Mouse (Mus musculus) lung, postnatal 10 days (tissue): Measurements from ENCODE around the gene Alox12.
A peak's percentile ranks its signal among the peaks of the same experiment; 100 is the strongest.

Source experiments
- DNase-seq: peaks from one replicate; pipeline ENCODE4 v3.0.0; 2021

Alox12 gene

DNA sequence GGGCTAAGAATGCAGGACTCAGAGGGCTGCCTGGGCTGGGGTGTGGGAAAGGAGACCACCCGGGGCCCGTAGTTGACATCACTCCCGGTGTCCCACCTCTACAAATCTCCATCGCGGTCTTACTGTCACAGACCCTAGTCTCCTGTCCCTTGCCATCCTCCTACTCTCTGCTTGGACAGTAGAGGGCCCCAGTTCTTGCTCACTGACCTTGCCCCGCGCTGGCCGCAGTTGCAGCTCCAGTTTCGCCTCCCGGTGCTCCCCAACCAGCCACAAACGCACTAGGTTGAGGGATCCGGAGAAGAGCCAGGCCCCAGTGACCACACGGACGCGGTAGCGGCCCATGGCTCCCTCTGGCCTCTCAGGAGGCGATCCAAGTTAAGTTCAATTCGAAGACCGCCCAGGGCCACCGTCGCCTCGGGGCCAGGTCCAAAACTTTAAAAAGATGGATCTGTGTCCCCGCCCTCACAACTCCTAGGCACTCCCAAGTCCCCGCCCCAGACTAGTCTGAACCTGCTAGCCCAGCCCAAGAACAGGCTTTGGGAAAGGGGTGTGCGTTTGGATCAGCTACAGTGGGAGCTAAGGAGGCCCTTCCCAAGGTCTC is at the start of gene Alox12:
Gene Alox12 (minus strand): TSS at position 423 of the 601 bp plus-strand sequence.
- peak; percentile 72 for DNase-seq

- DNase-seq, result peak; percentile 28
Measured at GRCm38 (mm10) chr11:70302293-70302692, 47.1 kb upstream of the Alox12 start.

GRCm38 (mm10) chr11:70297836-70298454 is 42.8 kb upstream of the Alox12 start:
- peak; percentile 42 for DNase-seq

- DNase-seq, result no peak
Measured at GRCm38 (mm10) chr11:70297405-70297804, 42.3 kb upstream of the Alox12 start.

GRCm38 (mm10) chr11:70293881-70294280 is 38.7 kb upstream of the Alox12 start:
- no peak for DNase-seq

- DNase-seq, result no peak
Measured at GRCm38 (mm10) chr11:70291235-70291634, 36.1 kb upstream of the Alox12 start.

DNA sequence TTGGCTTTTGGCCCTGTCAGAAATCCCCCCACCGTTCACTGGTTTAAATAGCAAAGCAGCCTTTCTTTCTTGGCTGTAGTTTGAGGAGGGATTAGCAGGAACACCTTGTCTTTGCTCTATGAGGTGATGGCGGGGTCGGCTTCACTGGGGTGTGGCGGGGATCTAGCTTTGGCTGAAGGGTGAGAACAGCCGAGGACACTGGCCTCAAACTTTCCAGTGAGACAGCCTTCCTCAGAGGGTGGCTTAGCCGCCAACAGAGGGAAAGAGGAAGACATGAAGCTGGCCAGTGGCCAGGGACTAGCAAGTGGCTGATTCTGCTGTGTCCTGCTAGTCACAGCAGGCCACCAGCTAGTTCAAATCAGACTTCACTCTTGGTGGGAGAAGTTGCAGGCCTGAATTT is 34.1 kb upstream of the Alox12 start:
- DNase-seq, result peak; percentile 19

GRCm38 (mm10) chr11:70288102-70288501 is 32.9 kb upstream of the Alox12 start:
- DNase-seq, result no peak

- DNase-seq, result no peak
Measured at GRCm38 (mm10) chr11:70285686-70286085, 30.5 kb upstream of the Alox12 start.

DNA sequence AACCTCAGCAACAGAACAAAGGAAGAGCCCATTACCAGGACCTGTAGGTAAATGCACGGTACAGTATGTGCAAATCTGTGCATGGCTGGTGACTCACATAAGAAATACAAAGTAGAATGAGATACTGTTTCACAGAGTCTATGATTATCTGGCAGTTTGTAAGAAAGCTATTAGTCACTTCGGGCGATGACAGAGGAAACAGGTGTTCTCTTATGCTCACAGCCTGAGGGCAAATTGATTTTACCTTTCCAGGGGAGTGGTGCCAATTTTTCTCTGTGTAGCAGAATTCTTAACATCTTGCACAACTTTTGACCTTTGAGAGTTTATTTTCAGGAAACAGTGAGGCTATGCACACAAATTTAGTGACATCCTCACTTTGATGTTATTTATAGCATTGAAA is 29.6 kb upstream of the Alox12 start:
- no peak for DNase-seq

GRCm38 (mm10) chr11:70283666-70284065 is 28.5 kb upstream of the Alox12 start:
- DNase-seq, result no peak

- peak; percentile 71 for DNase-seq
Measured at GRCm38 (mm10) chr11:70280441-70280840, 25.3 kb upstream of the Alox12 start.

- DNase-seq, result no peak
Measured at GRCm38 (mm10) chr11:70278961-70279360, 23.8 kb upstream of the Alox12 start.

GRCm38 (mm10) chr11:70271641-70272040 is 16.5 kb upstream of the Alox12 start:
- DNase-seq, result no peak

- peak; percentile 83 for DNase-seq
Measured at GRCm38 (mm10) chr11:70266405-70266804, 11.3 kb upstream of the Alox12 start.

- no peak for DNase-seq
Measured at GRCm38 (mm10) chr11:70265819-70266218, 10.7 kb upstream of the Alox12 start.

- no peak for DNase-seq
Measured at GRCm38 (mm10) chr11:70265252-70265651, 10.1 kb upstream of the Alox12 start.

- DNase-seq, result no peak
Measured at GRCm38 (mm10) chr11:70259035-70259434, 3.9 kb upstream of the Alox12 start.

- no peak for DNase-seq
Measured at GRCm38 (mm10) chr11:70254337-70254736, 816 bp downstream of the Alox12 start.

DNA sequence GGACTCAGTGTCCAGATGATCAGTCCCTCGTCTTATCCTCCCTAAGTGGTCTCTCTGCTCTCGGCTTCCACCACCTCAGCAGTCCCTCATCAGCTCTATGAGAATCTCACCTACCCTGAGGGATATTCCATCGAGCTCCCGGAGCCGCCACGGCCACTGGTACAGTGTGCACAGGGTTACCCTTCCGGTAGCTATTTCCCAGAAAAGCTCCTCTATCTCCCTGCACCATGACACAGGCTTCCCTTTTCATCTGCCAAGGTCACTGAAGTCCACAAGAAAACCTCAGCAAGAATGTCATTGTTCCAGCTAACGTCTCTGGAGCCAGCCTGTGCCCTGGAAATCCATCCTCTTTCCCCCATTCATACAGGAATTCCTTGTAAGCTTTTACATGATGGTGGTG is 3.3 kb downstream of the Alox12 start:
- DNase-seq, result no peak

- DNase-seq, result no peak
Measured at GRCm38 (mm10) chr11:70250150-70250549, 5.0 kb downstream of the Alox12 start.

DNA sequence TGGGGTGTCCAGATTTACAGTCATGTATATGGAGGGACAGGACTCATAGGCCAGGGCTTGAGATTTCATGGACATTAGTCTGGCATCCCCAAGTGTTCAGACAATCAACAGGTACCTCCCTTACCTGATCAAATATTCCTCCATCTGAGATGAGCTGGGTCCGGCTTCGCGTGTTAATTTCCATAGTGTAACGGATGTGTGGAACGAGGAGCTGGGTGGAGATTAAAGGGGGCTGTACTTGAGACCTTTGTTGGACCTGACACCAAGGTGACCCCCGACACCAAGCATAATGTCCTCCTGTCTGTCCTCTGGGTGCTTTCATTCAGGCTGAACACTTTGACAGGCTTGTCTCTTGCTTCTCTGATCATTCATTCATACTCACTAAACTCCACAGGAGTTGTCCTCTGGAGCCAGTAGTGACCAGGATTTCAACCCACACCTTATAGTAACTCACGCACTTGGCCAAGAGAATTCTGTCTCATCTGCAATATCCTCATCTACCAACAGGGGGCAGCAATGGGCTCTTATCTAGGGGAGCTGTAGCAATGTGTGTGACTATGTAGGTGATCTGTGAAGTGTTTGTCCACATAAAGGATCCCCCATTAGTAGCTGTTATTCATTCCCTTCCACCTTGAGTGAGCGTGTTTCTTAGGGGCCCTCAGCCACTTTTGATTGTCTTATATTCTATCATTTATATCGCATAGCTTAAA is 7.9 kb downstream of the Alox12 start:
- DNase-seq, result peak; percentile 84

DNA sequence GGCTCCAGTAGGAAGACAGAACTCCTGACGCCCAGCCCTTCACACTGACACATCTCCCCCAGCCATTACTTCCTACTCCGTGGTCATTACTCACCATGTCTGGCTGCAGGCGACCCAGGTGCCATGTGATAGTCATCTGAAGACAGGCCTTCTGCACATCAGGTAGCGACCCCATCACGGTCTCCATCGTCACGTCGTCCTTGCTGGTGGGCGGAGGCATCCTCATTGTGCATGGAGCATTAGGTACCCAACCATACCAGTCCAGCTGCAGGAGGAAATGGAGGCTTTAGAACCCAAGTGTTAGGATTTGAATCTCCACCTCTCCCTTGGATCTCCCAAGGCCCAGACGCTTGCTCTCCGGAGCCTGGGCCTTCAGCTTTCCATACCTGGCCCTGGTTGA is 12.6 kb downstream of the Alox12 start:
- DNase-seq, result no peak
